Mouse (Mus musculus) brain, embryonic 18.5 days (tissue): Measurements from ENCODE around the gene Cxcr5.

Source experiments
- DNase-seq: peaks from one replicate; pipeline ENCODE4 v3.0.0-alpha.2; 2012; ENCODE audit warnings: low read depth, low spot score

Cxcr5 gene

DNA sequence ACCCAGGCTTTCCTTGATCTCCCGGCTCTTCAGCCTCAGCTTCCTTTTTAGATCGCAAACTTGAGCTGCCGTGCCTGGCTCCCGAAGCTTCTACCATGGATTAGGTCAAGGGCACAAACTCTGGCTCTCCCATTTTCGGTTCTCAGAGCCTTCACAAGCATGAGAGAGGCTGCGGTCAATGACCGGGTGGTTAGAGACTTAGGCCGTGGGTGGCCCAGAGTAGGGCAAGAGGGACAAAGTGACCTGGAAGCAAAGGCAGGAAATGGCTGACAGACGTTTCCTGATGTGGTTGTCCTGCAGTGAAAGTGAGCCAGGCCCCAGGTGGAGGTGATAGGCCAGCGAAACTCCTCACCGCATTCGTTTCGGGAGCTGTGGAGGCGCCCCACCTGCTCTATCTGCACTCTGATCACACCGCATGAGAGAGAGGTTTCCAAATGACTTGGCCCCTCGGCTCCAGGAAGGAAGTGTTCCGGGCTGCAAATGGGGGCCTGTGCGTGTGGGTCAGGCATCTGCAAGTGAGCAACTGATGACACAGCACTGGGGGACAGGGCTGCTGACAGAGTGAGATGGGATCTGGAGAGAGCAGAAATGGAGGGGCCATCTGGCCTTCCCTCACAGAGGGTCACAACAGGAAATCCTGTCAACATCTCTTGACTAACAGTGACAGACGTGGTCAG, 23.9 kb downstream of the Cxcr5 start:
- no peak for DNase-seq

DNA sequence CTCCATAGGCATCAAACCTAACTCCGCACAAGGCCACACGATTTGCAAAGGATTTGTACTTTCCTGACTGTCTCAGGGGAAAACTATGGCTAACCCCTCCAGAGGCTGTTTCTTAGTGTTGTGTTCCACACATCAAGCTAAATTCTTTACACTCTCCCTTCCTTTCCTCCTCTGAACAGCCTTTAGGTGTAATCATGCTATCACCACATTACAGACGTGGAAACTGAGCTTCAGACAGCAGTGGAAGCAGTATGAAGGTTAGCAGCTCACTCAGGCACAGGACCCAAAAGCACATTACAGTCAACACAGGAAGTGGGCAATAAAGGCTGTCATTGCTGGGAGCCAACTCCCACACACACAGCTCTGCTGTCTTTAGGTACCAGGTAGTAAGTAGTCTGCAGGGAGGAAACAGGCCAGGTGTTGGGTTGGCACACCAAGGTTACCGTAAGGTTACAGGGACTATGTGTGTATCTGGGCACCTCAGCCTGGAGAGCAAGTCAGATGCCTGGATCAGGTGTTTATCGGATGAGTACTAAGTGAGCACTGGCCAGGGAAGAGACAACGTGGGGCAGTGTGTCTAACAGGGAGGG, 28.6 kb downstream of the Cxcr5 start:
- DNase-seq = no peak

DNA sequence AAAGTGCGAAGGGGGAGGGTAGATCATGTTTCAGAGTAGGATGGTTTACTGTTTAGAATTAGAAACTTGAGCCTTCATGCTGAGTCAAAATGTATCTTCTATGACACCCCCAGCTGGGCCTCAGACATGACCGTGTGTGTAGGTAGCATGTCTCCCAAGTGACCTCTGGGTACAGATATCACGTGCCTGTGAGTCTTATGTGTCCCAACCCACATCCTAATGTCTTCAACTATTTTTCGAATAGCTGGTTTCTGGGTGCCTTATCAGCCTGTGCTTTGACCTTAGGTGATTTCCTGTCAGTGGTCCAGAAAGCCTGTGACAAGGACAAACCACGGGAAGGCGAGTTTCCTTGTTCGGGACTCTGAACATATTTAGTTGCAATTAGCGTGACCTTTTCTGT, 33.3 kb downstream of the Cxcr5 start:
- no peak for DNase-seq

DNA sequence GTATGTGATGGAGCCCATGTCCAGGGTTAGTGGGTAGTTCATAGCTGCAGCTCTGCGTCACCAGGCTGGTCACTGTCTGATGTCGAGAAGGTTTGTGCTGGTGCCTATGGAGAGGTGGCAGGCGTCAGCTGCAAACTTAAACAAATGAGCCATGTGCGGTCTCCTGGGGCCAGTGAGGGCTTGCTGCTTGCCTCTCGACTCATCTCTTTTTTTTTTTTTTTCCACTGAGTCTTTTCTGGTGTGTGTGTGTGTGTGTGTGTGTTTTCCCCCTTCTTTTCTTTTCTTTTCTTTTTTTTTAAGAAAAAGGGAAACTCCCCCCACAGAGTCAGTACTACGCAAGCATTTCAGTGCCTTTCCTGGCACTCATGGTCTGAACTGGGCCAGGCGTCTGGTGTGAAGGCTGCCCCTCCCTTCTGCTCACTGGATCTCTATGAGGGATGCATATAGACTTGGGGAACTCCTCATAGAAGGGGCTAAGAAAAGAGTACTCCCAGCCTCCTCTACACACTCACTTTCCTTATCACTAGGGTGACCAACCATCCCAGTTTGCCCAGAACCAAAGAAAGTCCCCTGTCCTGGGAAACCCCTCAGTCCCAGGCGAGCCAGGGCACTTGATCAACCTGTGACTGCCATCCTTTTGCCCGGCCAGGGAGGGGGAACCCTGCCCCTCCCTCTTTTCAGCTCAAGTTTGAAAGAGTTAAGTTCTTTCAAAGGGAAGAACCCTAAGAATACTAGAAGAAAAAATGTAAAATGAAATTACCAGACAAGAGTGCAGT, 35.2 kb downstream of the Cxcr5 start:
- DNase-seq = no peak

DNA sequence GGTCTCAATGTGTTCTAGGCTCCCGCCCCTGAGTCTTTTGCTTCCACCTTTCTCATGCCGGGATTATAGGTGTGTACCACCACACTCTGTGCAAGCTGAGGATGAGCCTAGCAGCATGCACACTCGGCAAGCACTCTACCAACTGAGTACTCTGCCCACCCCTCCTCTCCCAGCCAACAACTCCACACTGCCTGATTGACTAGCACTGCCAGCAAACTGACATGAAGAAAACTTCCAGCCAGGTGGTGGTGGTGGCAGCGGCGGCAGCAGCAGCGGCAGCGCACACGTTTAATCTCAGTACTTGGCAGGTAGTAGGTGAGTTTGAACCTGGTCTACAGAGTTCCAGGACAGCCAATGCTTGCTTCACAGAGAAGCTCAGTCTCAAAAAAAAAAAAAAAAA, 36.1 kb downstream of the Cxcr5 start:
- DNase-seq = no peak

DNA sequence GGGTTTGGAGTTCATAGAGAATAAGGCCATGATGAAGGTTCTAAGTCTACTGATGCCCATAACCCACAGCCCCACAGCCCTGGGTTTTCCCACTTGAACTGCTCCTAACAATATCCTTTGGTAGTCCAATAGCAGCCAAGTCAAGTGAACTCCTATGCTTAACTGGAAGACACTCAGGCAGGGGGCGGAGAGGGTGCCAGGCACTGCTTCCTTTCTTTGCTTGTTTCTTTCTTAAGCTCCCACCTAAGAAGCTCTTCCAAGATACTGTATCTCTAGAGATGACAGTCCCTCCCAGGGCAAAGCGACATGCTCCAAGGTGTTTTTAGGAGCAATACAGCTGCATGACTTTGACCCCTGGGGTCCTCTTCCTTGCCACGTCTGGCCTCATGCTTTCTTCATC, 36.7 kb downstream of the Cxcr5 start:
- DNase-seq = no peak

DNA sequence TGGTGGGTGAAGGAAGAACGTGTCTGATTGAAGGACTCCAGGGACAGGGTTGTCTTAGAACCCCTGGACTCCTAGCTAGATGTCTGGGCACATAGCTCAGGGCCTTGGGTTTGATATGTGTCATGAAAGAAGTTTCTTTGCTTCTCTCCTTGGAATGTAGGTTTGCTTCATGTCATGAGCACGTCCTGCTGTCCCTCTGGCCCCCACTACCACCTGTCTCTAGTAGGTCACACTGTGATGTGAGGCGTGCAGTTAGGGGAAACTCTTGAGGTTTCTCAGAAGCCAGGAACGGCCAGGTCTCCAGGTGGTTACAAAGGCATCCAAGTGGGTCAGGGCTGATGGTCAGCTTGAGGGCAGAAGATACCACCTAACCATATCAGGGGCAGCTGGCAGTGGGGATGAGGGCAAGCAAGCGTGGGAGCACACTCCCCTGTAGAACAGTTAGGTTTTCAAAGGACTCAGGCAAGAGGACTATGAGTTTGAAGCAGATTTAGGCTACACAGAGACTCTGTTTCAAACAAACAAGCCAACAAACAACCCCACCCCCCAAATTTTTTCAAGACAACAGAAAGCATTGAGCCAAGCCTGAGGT, 37.3 kb downstream of the Cxcr5 start:
- DNase-seq = no peak

DNA sequence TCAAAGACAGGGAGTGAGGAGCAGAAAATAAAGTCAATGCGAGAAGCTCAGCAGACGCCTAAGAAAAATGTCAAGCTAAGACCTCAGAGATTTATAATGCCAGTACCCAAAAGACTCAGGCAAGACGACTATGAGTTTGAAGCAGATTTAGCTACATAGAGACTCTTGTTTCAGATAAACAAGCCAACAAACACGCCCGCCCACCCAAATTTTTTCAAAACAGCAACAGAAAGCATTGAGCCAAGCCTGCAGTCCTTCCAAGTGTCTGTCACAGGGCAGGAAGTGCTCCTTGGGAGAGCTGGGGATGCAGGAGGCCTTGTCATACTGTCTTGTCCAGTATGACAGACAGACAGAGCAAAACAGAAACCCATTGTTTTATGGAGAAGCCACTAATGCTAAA, 38.0 kb downstream of the Cxcr5 start:
- no peak for DNase-seq

DNA sequence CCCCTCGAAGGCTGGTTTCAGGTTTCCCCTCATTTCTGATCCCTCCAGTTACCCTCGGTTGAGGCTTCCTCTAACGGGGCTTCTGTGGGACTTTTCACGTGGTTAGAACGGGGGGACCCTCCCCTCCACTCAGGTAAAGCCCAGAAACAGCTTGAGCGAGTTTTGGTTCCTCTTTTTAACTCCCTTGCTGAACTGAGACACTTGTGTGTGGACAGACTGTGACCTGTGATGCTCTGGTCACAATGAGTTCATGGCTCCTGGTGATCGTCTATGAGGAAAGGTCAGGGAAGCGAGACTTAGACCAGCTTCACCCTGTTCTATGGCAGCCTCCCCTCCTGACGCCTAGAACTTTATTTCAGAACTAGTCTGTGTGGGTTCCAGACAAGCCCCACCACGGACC, 39.8 kb downstream of the Cxcr5 start:
- no peak for DNase-seq

DNA sequence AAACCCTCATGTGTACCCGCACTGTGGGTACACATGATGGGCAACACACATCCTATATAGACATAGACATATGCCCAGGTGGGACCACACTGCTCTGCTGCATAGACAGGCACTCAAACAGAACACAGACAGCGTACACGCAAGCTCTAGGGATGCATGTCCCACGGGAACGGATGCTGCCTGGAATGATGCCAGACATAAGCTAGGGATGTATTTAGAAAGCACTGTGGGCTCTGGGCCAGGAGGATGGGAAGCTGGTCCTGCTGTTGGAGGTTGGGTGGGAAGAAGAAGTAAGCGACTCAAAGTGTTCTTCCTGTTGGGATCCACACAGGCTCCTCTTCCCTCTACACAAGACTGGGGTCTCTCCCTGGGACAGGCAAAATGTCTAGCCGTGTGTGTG, 43.6 kb downstream of the Cxcr5 start:
- no peak for DNase-seq

DNA sequence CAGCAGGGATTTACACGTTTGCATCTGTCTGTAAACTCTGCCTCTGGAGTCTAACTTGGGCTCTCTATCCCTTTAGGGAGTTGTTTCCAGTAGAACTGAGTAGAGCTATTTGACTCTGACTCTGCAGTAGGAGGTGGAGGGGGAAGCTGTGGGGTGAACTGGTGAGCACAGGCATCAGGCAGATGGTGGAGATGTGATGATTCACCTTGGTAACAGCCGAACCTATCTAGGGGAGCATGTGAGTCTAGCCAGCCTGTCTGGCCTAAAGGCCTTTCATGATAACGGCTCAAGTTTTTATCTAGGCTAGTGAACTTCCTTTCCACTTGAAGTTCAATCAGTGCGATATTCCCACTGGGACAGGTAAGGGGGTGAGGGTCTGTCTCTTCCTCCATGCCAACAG, 44.3 kb downstream of the Cxcr5 start:
- DNase-seq = no peak

DNA sequence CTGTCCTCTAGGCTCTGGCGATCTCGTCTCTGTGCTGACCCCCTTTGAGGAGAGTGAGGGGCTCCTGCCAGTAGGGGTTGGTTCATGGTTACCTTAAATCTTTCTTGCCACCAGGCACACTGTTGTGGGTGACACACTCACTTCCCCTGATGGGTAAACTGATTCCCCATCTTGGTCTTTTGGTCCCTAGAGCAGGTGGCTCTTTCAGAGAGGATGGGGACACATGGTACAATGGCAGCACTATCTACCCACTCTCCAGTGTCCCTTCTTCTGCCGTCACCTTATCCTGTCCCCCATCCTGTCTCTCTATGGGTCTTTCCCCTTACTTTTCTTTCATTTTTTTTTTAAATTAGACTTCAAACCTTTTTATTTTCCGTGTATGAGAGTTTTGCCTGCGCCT, 45.8 kb downstream of the Cxcr5 start:
- DNase-seq = no peak

DNA sequence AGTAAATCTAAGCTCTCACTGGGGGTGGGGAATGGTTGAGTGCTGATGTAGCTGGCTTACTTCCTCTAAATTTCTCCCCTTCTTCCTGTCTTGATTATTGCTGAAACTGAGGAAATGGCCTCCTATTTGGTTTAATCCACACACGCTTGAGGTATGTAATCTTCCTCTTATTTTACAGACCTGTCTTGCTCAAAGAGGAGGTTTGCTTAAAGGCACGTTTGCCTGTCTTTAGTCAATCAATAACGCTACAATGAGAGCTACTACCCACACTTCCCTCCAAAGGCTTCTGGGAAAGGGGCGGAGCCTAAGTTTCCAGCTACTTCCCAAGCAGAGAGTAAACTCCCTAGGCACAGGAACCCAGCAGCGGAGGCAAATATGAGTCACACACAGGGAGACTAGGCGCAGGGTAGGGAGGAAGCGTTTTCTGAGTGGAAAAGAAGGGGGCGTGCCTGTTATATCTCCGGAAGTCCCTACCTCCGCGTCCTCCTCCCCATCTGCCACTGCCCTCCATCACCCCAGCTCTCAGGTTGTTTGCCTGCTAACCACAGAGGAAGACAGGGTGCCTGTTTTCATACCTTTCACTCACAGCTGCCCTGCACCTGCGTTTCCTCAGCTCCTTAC, 46.4 kb downstream of the Cxcr5 start:
- no peak for DNase-seq

DNA sequence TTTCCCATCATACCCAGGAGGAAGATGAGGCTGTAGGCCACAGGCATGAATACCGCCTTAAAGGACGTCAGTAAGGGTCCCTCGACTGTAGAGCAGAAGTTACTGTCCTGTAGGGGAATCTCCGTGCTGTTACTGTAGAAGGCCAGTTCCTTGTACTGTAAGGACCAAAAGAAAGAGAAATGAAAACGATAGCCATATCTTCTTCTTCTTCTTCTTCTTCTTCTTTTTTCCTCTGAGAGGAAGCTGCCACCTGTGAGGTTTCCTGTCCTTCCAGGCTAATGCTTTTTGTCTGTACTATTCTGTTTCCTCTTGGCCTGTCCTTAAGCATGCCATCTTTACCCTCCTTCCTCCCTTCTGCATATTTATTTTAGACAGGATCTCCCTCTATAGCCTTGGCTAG, 47.5 kb downstream of the Cxcr5 start:
- DNase-seq = no peak

DNA sequence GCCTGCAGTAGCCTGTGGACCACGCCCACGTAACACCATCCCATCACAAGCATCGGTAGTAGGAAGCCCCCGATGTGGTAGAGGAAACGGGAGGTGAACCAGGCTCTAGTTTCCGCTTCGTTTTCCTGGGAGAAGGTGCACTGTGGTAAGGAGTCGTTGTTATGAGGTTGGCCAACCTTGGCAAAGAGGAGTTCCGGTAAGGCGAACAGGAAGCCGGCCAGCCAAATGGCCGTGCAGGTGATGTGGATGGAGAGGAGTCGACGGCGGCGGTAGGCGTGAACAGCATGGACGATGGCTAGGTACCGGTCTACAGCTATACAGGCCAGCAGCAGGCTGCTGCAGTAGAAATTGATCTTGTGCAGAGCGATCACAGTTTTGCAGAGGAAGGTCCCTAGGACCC, 48.1 kb downstream of the Cxcr5 start:
- no peak for DNase-seq

DNA sequence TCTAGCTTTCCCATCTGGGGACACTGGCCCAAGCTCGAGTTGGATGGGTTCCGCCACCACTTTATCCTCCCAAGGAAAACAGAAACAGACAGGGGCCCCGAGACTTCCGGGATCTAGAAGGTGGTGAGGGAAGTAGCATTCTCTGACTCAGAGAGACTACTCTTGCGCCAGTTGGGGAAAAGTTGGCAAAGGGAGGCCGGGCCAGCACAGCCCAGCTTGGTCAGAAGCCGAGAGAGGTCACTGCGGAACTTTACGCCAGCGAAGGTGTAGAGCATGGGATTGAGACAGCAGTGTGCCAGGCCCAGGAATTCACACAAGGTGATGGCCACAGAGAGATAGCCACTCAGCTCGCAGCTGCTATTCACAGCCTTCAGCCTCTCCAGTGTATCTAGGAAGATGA, 48.6 kb downstream of the Cxcr5 start:
- no peak for DNase-seq

DNA sequence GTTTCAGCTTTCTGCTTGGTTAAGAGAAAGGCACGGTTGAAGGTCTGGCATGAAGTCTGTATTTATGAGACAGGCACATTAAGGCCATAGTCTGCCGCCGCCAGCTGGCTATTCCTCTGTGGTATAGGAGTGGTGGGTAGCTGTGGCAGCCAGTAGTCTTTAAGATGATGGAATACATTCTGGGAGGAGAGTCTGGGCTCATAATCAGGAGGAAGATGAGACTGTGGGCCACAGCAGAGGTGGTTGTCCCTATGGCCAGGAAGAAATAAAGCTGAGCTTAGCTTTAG, 49.0 kb downstream of the Cxcr5 start:
- DNase-seq = no peak

DNA sequence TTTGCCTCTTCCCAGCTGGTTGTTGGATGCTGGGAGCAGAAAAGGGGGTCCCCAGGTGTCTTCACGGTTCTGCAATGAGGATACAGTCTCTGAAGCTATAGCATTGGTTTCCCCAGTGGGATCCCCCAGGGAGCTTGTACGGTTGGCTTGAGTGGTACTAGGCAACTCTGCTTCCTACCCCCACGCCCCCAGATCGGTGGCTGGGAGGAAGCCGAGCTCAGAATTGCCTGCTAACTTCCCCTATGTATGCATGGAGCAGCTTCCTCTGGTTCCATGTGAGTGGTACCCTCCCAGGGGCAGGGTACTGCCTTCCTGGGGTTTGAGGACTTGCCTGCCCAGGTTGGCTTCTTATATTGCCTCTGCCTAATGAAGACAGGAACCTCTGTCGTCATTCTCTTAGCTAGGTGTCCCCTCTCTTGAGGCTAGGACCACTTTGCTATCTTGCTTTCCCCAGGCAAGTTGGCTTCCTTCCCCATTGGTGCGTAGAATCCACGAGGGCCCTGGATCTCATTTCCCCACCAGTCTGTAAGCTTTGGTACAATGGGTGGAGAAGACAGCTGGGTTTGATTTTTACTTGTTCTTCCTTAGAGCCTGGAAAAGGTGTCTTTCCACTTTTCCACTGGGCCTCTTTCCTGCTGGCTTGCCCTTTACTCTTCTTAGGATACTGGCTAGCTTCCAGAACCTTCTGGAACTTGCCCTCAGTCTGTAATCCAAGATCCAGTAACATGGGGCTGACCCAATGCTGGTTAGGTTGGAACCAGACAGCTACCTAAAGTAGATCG, 49.6 kb downstream of the Cxcr5 start:
- DNase-seq = no peak

DNA sequence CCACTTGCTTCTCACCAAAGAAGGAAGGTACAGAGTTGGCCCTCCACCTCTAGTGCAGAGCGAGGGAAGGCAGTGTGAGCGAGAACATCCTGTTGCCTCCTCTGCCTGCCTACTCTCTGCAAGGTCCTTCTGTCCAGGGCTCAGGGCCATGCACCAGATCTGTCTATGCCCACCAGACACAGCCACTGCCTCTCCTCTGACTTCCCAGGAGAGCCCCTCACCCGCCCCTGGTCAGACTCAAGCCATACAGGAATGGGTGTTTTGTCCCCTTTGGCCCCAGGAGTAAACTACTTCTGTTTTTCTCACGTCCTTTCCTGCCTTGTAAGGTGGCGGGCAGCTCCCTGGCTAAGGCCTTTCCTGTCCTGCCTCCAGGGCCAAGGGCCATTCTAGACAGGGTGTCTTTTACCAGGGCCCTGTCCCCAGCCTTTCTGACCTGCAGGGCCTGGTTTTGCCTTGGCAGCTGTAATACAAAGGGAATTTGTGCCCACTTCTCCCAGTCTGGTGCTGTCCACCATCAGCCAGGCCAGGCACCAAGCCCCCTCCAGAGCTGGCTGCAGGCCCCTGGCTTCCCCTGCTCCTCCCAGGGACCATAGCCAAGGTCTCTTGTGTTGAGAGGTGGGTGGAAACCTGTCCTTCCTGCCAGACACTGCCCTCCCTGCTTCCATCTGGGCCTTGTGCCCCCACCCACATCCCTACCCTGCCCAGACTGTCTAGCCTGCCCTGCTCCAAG, 50.6 kb downstream of the Cxcr5 start:
- DNase-seq = no peak

DNA sequence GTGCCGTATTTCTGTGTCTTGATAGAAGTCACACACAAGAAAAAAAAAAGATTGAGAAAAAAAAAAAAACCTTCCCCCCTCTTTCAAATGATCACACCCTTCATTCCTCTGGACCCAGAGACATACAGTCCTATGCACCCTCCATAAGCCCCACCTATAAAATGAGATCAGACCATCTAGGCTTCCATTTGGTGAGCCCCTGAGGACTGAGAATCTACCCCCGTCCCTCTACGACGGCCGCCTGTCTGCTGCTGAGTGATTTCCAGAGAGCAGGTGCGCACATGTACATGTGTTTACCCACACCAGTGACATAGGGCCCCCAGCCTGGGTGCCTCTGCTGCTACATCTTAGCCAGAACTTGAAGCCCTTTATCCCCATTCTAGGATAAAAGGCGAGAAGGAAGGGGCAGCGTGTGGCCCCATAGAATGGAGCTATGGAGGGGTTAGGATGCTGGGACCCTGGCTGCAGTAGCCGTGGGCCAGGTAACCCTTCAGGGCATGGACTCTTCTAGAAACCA, 51.3 kb downstream of the Cxcr5 start:
- DNase-seq = no peak
